Mouse (Mus musculus): ENCODE results near the gene Mrpl20. TPM values are rescaled to one million over a fixed set of nuclear protein-coding genes. Genes with fewer than 3 reads are reported as not detected.

Mrpl20 gene
- total and polyA plus RNA-seq, 3 experiments = 336 to 346 TPM; not detected in 1

DNA sequence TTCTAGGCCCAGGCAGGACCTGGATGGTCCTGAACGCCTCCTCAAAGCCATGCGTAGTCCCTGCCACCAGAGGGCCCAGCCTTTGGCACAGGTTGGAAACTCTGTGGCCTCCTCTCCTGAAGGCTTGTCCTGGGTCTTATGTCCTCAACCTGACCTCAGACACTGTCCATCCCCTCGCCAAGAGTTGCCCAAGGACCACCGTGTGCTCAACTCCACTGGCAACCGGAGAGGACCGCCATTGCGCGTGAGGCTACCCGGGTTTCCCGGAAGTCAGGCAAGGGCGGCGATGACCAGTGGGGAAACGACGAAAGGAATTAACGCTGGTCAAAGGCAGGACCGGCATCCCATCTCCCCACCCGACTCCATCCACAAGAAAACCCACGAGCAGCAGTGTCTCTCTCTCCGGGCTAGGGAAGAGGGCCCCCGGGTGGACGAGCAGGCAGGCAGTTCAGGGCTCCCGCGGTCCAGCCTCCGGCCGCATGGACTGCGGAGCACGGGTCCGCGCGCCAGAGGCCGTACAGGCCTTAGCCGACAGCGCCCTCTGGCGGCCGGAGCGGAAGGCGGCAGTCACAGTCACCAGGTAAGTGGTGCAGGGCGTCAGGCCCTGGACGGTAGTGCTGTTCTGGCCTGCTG, 32.7 kb upstream of the Mrpl20 start (continued):
- TF ChIP-seq NRF1 (IDR thresholded peaks at IDR 0.05; ENCODE audit: insufficient read depth, low read depth, low read length, poor library complexity, severe bottlenecking) (no peak), GATA1 (IDR thresholded peaks at IDR 0.05; ENCODE audit: low read depth, low read length) (no peak), SIN3A (IDR thresholded peaks at IDR 0.05; ENCODE audit: low read length) (peak; percentile 54; the same call in 1 of the 2 replicates), UBTF (IDR thresholded peaks at IDR 0.05; ENCODE audit: borderline replicate concordance, insufficient read depth, low read depth, low read length) (no peak), TBP (IDR thresholded peaks at IDR 0.05; ENCODE audit: low read depth, low read length) (0 out of 2 replicates have a peak, but pooled peaks have one; percentile 14), MYB (IDR thresholded peaks at IDR 0.05; ENCODE audit: low read depth, low read length) (no peak), ZNF384 (IDR thresholded peaks at IDR 0.05; ENCODE audit: low read depth, low read length) (no peak), POLR2AphosphoS2 (IDR thresholded peaks at IDR 0.05; ENCODE audit: low read length) (peak; percentile 60; the same call in 1 of the 2 replicates), ZMIZ1 (IDR thresholded peaks at IDR 0.05; ENCODE audit: low read depth, low read length) (no peak), CHD2 (IDR thresholded peaks at IDR 0.05; ENCODE audit: low read length) (no peak), ELF1 (IDR thresholded peaks at IDR 0.05; ENCODE audit: low read depth, low read length) (no peak), MXI1 (IDR thresholded peaks at IDR 0.05; ENCODE audit: low read depth, low read length) (peak; percentile 66; the same call in 1 of the 2 replicates)

DNA sequence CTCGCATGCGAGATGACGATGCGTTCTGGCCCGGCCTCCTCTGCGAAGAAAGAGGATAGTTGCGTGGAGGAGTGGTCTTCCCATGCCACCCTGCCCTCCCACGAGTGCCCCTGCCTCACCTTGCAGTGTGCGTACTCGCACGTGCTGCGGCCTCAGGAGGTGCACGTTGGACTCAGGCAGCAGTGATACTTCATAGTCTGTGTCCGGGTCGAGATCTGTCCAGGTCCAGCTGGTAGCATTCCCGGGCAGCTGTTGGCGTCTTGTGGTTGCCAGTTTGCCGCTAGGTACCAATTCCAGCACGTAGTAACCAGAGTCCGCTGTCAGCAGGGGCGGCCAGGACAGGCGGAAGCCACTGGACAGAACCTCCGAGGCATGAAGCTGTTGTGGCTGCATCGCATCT, 32.1 kb upstream of the Mrpl20 start:
- Histone ChIP-seq H3K27me3 (ENCODE audit: control insufficient read depth in 1 of 2, insufficient read depth in 2 of 2, low read length in 2 of 2) (no peaks in the 10 kb centered on the region), H3K9me3 (replicated peaks; ENCODE audit: insufficient read depth, low read length) (no peaks in the 10 kb centered on the region), H3K36me3 (ENCODE audit: control insufficient read depth in 1 of 2, insufficient read depth in 2 of 2, low read length in 2 of 2) (peaks cover 0 to 2% of the 10 kb centered on the region in 2 experiments; a peak in 1 of 4 replicates), H3K4me1 (ENCODE audit: control insufficient read depth in 1 of 2, insufficient read depth in 2 of 2, low read length in 2 of 2) (peaks cover 0 to 17% of the 10 kb centered on the region in 2 experiments; a peak in 2 of 4 replicates), H3K27ac (ENCODE audit: control insufficient read depth, low read depth, low read length) (no peak overlapping the region), H3K79me2 (ENCODE audit: control insufficient read depth, insufficient read depth, low read length, poor library complexity) (peaks cover 3% of the 10 kb centered on the region; the same call in 1 of the 2 replicates), H3K9ac (ENCODE audit: control insufficient read depth, low read depth, low read length, poor library complexity, severe bottlenecking) (peak overlapping the region; percentile 97), H3K4me3 (ENCODE audit: control insufficient read depth in 1 of 2, insufficient read depth in 1 of 2, low read depth in 2 of 2, low read length in 2 of 2) (peak overlapping the region in 1 of 2 experiments; percentile 84; a peak in 1 of 4 replicates)
- no peak for TF ChIP-seq GABPA (IDR thresholded peaks at IDR 0.05; ENCODE audit: low read depth, low read length)
- no peak for TF ChIP-seq CTCF (IDR thresholded peaks at IDR 0.05 in 2 of 3, conservative IDR thresholded peaks at IDR 0.05 in 1 of 3; ENCODE audit: control insufficient read depth in 1 of 3, insufficient read depth in 1 of 3, low read depth in 2 of 3, low read length in 3 of 3, poor library complexity in 1 of 3, severe bottlenecking in 1 of 3)
- no peak for TF ChIP-seq RAD21 (IDR thresholded peaks at IDR 0.05; ENCODE audit: low read depth, low read length)
- TF ChIP-seq POLR2A (IDR thresholded peaks at IDR 0.05; ENCODE audit: control insufficient read depth in 1 of 2, insufficient read depth in 1 of 2, low read depth in 1 of 2, low read length in 2 of 2, poor library complexity in 1 of 2) = no peak
- DNase-seq (ENCODE audit: low read depth, low spot score) = no peak

DNA sequence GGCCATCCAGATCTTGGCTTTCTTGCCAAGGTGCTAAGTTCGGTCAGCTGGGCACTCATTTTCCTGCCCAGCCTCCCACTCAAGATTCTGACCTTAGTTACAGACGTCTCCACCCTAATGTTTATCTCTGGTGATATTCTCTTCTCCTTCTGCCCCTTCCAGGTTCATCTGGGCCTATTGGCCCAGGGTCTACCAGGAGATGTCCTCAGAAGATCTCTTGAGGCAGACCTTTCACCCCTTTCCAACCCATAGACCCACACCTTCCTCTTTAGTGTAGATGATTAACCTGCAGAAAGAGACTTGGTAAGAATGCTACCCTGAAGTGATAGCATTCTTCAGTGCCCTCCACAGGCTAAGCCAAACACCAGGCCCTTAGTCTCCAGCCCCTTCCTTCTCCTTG, 31.0 kb upstream of the Mrpl20 start:
- Histone ChIP-seq H3K36me3 (ENCODE audit: control insufficient read depth in 1 of 2, insufficient read depth in 2 of 2, low read length in 2 of 2) (peaks cover 0 to 2% of the 10 kb centered on the region in 2 experiments; a peak in 2 of 4 replicates), H3K9ac (ENCODE audit: control insufficient read depth, low read depth, low read length, poor library complexity, severe bottlenecking) (no peak overlapping the region), H3K79me2 (ENCODE audit: control insufficient read depth, insufficient read depth, low read length, poor library complexity) (peaks cover 3% of the 10 kb centered on the region; the same call in 1 of the 2 replicates), H3K4me3 (ENCODE audit: control insufficient read depth in 1 of 2, insufficient read depth in 1 of 2, low read depth in 2 of 2, low read length in 2 of 2) (no peak overlapping the region), H3K9me3 (replicated peaks; ENCODE audit: insufficient read depth, low read length) (no peaks in the 10 kb centered on the region), H3K27ac (ENCODE audit: control insufficient read depth, low read depth, low read length) (no peak overlapping the region), H3K27me3 (ENCODE audit: control insufficient read depth in 1 of 2, insufficient read depth in 2 of 2, low read length in 2 of 2) (no peaks in the 10 kb centered on the region), H3K4me1 (ENCODE audit: control insufficient read depth in 1 of 2, insufficient read depth in 2 of 2, low read length in 2 of 2) (peaks cover 0 to 26% of the 10 kb centered on the region in 2 experiments; a peak in 2 of 4 replicates)
- no peak for DNase-seq (ENCODE audit: low read depth, low spot score)
- TF ChIP-seq ZMIZ1 (IDR thresholded peaks at IDR 0.05; ENCODE audit: low read depth, low read length) = no peak
- no peak for TF ChIP-seq ZNF384 (IDR thresholded peaks at IDR 0.05; ENCODE audit: low read depth, low read length)
- TF ChIP-seq ETS1 (IDR thresholded peaks at IDR 0.05; ENCODE audit: low read depth, low read length) = no peak
- no peak for TF ChIP-seq RAD21 (IDR thresholded peaks at IDR 0.05; ENCODE audit: low read depth, low read length)
- no peak for TF ChIP-seq SIN3A (IDR thresholded peaks at IDR 0.05; ENCODE audit: low read length)
- TF ChIP-seq MYB (IDR thresholded peaks at IDR 0.05; ENCODE audit: low read depth, low read length) = no peak
- no peak for TF ChIP-seq MAX (IDR thresholded peaks at IDR 0.05; ENCODE audit: low read length)
- TF ChIP-seq UBTF (IDR thresholded peaks at IDR 0.05; ENCODE audit: borderline replicate concordance, insufficient read depth, low read depth, low read length) = no peak
- no peak for TF ChIP-seq USF2 (IDR thresholded peaks at IDR 0.05; ENCODE audit: borderline replicate concordance in 1 of 2, insufficient read depth in 1 of 2, low read depth in 1 of 2, low read length in 2 of 2)
- no peak for TF ChIP-seq CHD1 (IDR thresholded peaks at IDR 0.05; ENCODE audit: low read depth, low read length)
- TF ChIP-seq USF1 (IDR thresholded peaks at IDR 0.05; ENCODE audit: low read depth, low read length) = no peak
- no peak for TF ChIP-seq MYC (IDR thresholded peaks at IDR 0.05; ENCODE audit: low read depth, low read length)
- no peak for TF ChIP-seq SMC3 (IDR thresholded peaks at IDR 0.05; ENCODE audit: low read depth, low read length)
- TF ChIP-seq ZC3H11A (IDR thresholded peaks at IDR 0.05; ENCODE audit: low read depth, low read length) = no peak
- no peak for TF ChIP-seq TCF12 (IDR thresholded peaks at IDR 0.05; ENCODE audit: low read depth, low read length)
- TF ChIP-seq CTCF (IDR thresholded peaks at IDR 0.05 in 2 of 3, conservative IDR thresholded peaks at IDR 0.05 in 1 of 3; ENCODE audit: control insufficient read depth in 1 of 3, insufficient read depth in 1 of 3, low read depth in 2 of 3, low read length in 3 of 3, poor library complexity in 1 of 3, severe bottlenecking in 1 of 3) = no peak
- TF ChIP-seq ELF1 (IDR thresholded peaks at IDR 0.05; ENCODE audit: low read depth, low read length) = no peak

Data from MEL (cell line).